Mouse (Mus musculus) limb, embryonic 11.5 days (tissue): ENCODE results near the gene Wars. TPM values are rescaled to one million over a fixed set of nuclear protein-coding genes. Genes with fewer than 3 reads are reported as not detected.

Experiments
- ATAC-seq: fragments of 200-750 bp; cut with Nextera tagmentation; 2 replicates; pipeline ENCODE4 v1.8.0; 2017; ENCODE audit warnings: low read depth; ENCODE audit not compliant: insufficient number of reproducible peaks, low FRiP score, low TSS enrichment
- DNase-seq: peaks from one replicate; pipeline ENCODE4 v3.0.0-alpha.2; 2015; ENCODE audit warnings: low spot score
- H3K27ac ChIP-seq: fragments of 300-500 bp; sonication (generic); replicated peaks from 2 replicates; pipeline ENCODE4 v1.5.1; 2014; ENCODE audit warnings: low read depth, mild to moderate bottlenecking, low read length
- H3K27me3 ChIP-seq: fragments of 300-500 bp; sonication (generic); 2 replicates; pipeline ENCODE4 v1.6.1; 2014; ENCODE audit warnings: mild to moderate bottlenecking, low read length, mixed read lengths; ENCODE audit not compliant: control insufficient read depth, insufficient read depth
- H3K36me3 ChIP-seq: fragments of 300-500 bp; sonication (generic); 2 replicates; pipeline ENCODE4 v1.6.1; 2014; ENCODE audit warnings: mild to moderate bottlenecking, low read length, moderate library complexity, mixed read lengths; ENCODE audit not compliant: control insufficient read depth, insufficient read depth
- H3K4me1 ChIP-seq: fragments of 300-500 bp; sonication (generic); 2 replicates; pipeline ENCODE4 v1.6.1; 2014; ENCODE audit warnings: low read length, mixed read lengths; ENCODE audit not compliant: control insufficient read depth, insufficient read depth
- H3K4me2 ChIP-seq: fragments of 300-500 bp; sonication (generic); 2 replicates; pipeline ENCODE4 v1.6.1; 2014; ENCODE audit warnings: low read depth, mild to moderate bottlenecking, moderate library complexity; ENCODE audit not compliant: severe bottlenecking
- H3K4me3 ChIP-seq: fragments of 300-500 bp; sonication (generic); 2 replicates; pipeline ENCODE4 v1.5.1; 2014; ENCODE audit warnings: low read depth, low read length
- H3K9ac ChIP-seq: fragments of 300-500 bp; sonication (generic); 2 replicates; pipeline ENCODE4 v1.6.1; 2014; ENCODE audit warnings: mild to moderate bottlenecking, low read length
- H3K9me3 ChIP-seq: fragments of 300-500 bp; sonication (generic); 2 replicates; pipeline ENCODE4 v1.6.1; 2016; ENCODE audit warnings: low read length; ENCODE audit not compliant: control insufficient read depth
- WGBS: fragments of 180-500 bp; shearing (Covaris S2); extraction: QIAGEN DNeasy Blood & Tissue Kit; methylation state at CpG from one replicate; pipeline ENCODE4 v1.1.7; 2014; 5-methylcytosine and 5-hydroxymethylcytosine counted together
- polyA plus RNA-seq: library from polyadenylated mRNA; unstranded; fragments of >200 nt; fragmentation: Nextera tagmentation; extraction: Ambion mirVana; gene quantifications from 2 replicates; pipeline ENCODE4 v1.2.1, GENCODE M21; 2014

Gene Wars
- polyA plus RNA-seq, 1 experiment from 2014 or later = 117 TPM

DNA sequence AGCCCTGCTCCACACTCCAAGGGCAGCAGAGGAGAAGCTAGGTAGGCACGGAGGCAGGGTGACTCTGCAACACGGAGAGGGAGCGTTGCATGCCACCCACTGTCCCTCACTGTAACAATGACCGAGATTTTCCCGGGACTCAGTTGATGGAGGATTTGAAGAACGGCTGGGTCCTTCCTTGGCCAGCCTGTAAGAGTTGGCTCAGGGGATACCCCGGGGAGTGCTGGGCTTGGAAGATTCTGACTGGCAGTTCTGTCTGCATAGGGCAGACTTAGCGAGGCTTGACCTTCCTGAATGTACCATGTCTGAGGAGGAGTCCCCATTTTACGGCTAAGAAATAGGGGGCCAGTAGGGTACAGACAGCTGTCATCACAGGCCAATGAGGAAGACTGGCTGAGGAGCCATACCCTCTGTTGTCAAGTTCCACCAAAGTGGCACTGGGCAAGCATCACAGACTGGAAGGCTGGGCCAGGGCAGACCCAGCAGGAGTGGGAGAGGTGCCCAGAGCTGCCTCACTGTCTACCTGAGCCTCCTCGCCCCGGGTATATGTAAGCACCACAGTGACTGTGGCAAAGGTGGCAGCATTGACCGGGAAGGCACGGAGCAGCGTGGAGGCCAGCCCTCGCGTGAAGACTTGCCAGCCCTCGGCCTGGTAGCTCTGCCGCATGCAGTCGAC lies 67.6 kb downstream of the Wars start:
- ATAC-seq = no peak
- Histone ChIP-seq H3K9me3 (0 out of 2 replicates have a peak, but pooled peaks cover 2% of the 10 kb centered on the region), H3K4me2 (no peak overlapping the region), H3K27me3 (no peaks in the 10 kb centered on the region), H3K4me3 (no peak overlapping the region), H3K36me3 (peaks cover 3% of the 10 kb centered on the region; the same call in 1 of the 2 replicates), H3K27ac (no peak overlapping the region), H3K4me1 (no peaks in the 10 kb centered on the region), H3K9ac (no peak overlapping the region)
- DNase-seq = no peak
- 93% methylated on average over 19 of the region's 19 CpGs for WGBS

DNA sequence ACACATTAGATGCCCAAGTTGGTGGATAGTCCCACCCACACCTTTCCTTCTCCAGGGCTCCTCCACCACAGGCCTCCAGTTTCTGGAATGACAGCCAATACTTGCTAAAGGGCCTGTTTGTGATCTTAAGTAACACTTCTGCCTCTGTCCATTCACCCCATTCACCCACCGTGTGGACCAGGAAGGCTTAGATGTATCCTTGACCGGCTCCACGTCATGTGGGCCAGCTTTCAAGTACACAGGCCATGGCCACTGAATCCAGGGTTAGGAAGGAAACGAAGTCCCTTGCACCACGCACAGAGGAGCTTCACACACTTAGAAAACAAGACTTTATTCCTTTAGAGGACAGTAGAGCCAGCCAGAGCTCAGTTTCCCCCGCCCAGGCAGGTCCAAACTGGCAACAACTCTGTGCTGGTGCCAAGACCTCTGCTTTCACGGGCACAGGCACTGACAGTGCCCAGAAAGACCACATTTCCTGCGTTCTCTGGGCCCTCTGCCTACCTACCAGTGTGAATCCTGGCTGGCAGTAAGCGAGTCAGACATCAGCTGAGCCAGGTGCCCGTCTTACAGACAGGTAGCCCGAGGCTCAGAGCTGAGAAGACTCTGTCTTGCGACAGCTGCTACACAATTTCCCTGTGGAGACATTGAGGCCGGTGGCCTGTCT lies 68.3 kb downstream of the Wars start:
- H3K27me3 ChIP-seq = no peaks in the 10 kb centered on the region
- H3K9ac ChIP-seq = no peak overlapping the region
- WGBS = 93% methylated on average over 13 of the region's 13 CpGs

DNA sequence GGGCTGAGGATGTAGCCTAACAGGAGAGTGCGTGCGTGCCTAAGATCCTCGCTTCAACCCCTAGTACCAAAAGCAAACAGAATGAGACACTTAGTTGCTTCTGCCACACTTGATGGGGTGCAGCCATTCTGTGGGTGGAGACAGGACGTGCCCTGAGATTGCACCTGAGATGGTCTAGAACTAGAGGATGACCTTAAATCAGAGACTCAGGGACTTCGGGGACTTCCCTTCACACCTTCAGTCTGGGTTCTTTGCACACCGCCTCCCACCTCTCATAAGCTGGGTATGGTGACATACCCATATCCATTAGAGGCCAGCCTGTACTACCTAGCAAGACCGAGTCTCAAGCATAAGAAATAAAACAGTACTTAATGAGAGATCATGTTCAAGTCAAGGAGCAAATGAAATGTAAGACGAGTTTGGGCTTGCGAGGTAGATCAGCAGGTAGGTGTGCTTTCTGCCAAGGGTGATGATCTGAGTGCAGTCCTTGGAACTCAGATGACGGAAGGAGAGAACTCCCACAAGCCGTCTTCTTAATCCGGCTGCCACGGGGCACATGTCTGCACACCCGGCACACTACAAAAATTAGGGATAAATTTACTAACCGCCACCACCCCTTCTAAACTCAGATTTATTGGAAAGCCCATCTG lies 69.6 kb downstream of the Wars start:
- 0 out of 2 replicates have a peak, but pooled peaks cover 2% of the 10 kb centered on the region for H3K9me3 ChIP-seq
- no peak overlapping the region for H3K4me2 ChIP-seq
- H3K4me1 ChIP-seq = no peaks in the 10 kb centered on the region
- no peak for ATAC-seq
- H3K4me3 ChIP-seq = no peak overlapping the region
- no peaks in the 10 kb centered on the region for H3K27me3 ChIP-seq
- peaks cover 3% of the 10 kb centered on the region; the same call in 1 of the 2 replicates for H3K36me3 ChIP-seq
- 90% methylated on average over 15 of the region's 15 CpGs for WGBS
- H3K27ac ChIP-seq = no peak overlapping the region
- no peak for DNase-seq
- no peak overlapping the region for H3K9ac ChIP-seq

More for the DNA sequence above, 68.3 kb downstream of the Wars start:
- Histone ChIP-seq H3K9me3 (0 out of 2 replicates have a peak, but pooled peaks cover 2% of the 10 kb centered on the region), H3K4me3 (no peak overlapping the region), H3K27ac (no peak overlapping the region), H3K4me1 (no peaks in the 10 kb centered on the region), H3K4me2 (no peak overlapping the region), H3K36me3 (peaks cover 3% of the 10 kb centered on the region; the same call in 1 of the 2 replicates)
- DNase-seq = no peak
- ATAC-seq = no peak

DNA sequence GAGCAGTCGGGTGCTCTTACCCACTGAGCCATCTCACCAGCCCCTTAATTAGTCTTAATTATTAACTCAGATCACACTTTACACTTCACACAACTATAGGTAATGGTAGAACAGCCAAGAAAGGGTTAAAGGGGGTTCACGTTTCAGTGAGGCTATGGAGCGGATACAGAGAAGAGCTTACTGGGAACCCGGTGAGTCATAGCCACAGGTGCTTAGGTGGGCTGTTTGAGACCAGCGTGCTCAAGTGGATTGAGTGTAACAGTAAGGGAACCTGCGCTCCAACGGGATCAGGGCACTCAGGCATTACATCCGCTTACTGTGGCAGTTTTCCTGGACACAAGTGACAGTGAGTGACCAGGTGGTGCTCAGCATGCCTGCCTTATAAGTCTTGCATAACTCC lies 70.9 kb downstream of the Wars start:
- DNase-seq = no peak
- no peak overlapping the region for H3K4me2 ChIP-seq
- H3K9ac ChIP-seq = no peak overlapping the region
- H3K27ac ChIP-seq = no peak overlapping the region
- no peaks in the 10 kb centered on the region for H3K27me3 ChIP-seq
- no peak overlapping the region for H3K4me3 ChIP-seq
- 0 out of 2 replicates have a peak, but pooled peaks cover 2% of the 10 kb centered on the region for H3K9me3 ChIP-seq
- H3K36me3 ChIP-seq = peaks cover 3% of the 10 kb centered on the region; the same call in 1 of the 2 replicates
- 74% methylated on average over 8 of the region's 8 CpGs for WGBS
- ATAC-seq = no peak
- H3K4me1 ChIP-seq = no peaks in the 10 kb centered on the region

DNA sequence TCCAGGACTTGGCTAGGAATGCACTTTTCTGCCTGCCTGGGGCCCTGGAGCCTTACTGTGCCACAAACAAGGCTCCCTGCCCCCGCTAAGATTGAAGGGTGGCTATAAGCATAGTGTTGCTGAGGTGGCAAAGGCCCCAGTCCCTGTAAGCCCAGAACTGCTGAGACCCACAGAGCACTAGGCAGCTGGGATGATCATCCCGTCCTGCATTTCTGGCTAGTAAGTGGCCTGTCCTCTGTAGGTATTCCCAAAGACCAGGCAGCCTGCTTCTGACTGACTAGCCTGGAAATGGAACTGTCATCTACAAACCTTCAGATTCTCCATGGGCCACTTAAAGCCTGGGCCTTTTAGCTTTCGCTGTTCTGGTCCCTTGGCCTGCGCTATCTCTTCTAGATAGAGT lies 73.5 kb downstream of the Wars start:
- no peak overlapping the region for H3K4me3 ChIP-seq
- H3K9ac ChIP-seq = no peak overlapping the region
- no peaks in the 10 kb centered on the region for H3K27me3 ChIP-seq
- no peaks in the 10 kb centered on the region for H3K4me1 ChIP-seq
- peaks cover 3% of the 10 kb centered on the region; the same call in 1 of the 2 replicates for H3K36me3 ChIP-seq
- no peak for ATAC-seq
- H3K4me2 ChIP-seq = no peak overlapping the region
- 80% methylated on average over 4 of the region's 4 CpGs for WGBS
- DNase-seq = no peak
- no peak overlapping the region for H3K27ac ChIP-seq
- no peaks in the 10 kb centered on the region for H3K9me3 ChIP-seq

DNA sequence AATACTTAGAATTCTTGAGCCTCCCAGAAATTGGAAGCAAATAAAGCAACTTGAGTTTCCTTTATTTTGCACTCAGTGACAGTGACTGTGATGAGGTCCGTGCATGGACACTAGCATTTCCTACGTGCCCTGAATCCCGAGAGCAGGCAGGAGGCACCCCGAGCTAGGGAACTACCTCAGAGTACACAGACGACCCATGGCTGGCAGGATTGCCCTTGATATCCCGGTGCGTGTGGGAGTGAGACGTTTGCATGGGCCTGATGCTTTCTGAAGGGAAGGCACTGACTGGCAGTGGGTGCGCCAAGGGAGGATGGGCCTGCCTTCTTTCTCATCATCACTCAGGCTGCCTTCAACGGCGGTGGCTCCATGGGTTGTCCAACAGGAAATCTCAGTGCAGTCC lies 77.4 kb downstream of the Wars start:
- ATAC-seq (no peak), DNase-seq (no peak)
- Histone ChIP-seq H3K36me3 (peaks cover 9% of the 10 kb centered on the region), H3K9me3 (no peaks in the 10 kb centered on the region), H3K9ac (no peak overlapping the region), H3K27me3 (no peaks in the 10 kb centered on the region), H3K4me3 (no peak overlapping the region), H3K27ac (no peak overlapping the region), H3K4me1 (no peaks in the 10 kb centered on the region), H3K4me2 (no peak overlapping the region)
- 87% methylated on average over 11 of the region's 11 CpGs for WGBS

DNA sequence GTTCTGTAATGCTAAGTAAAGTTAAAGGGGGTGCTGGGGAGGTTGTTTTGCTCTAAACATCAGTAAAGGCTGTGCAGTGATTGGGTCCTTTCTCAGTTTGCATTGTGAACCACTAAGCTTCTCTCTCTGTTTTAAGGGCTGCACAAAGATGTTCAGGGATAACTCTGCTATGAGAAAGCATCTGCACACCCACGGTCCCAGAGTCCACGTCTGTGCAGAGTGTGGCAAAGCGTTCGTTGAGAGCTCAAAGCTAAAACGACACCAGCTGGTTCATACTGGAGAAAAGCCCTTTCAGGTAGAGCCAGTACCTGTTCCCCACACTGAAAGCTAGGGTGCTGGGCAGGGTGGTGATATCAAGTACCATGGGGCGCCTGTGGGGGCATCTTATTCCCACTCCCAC lies 79.5 kb downstream of the Wars start:
- WGBS = 98% methylated on average over 6 of the region's 6 CpGs
- Histone ChIP-seq H3K36me3 (peaks cover 9% of the 10 kb centered on the region), H3K9ac (no peak overlapping the region), H3K27me3 (no peaks in the 10 kb centered on the region), H3K27ac (no peak overlapping the region), H3K4me2 (no peak overlapping the region), H3K4me1 (no peaks in the 10 kb centered on the region), H3K4me3 (no peak overlapping the region), H3K9me3 (no peaks in the 10 kb centered on the region)
- DNase-seq (no peak), ATAC-seq (no peak)

DNA sequence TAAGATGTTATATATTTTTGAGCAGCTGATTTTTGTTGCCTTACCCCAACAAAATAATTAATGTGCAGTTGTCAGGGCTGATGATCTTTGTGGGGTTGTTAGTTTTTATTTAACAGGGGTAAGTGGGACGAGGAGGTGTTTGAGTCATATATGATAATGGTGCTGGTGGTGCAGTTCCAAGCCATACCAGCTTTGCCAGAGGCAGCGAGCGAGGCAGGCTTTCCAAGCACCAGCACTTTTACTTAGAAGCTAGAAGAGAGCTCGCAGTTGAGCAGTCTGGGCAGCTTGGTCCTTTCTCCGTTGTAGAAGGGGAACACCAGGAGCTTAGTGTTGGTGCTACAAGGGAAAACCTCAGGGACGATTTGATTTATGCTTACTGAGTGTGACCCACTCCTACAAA lies 81.5 kb downstream of the Wars start:
- ATAC-seq (no peak), DNase-seq (no peak)
- H3K27me3 ChIP-seq = no peaks in the 10 kb centered on the region
- no peak overlapping the region for H3K4me3 ChIP-seq
- no peak overlapping the region for H3K9ac ChIP-seq
- H3K9me3 ChIP-seq = no peaks in the 10 kb centered on the region
- H3K4me1 ChIP-seq = no peaks in the 10 kb centered on the region
- no peak overlapping the region for H3K27ac ChIP-seq
- WGBS = 89% methylated on average over 6 of the region's 6 CpGs
- H3K36me3 ChIP-seq = peaks cover 5% of the 10 kb centered on the region
- no peak overlapping the region for H3K4me2 ChIP-seq
